Mouse (Mus musculus) megakaryocyte, embryonic 14.5 days (primary cell): ENCODE measurements around the gene Sac3d1.

ENCODE experiments used
- FLI1 ChIP-seq: IDR thresholded peaks from 2 replicates; pipeline ENCODE4 v1.6.1; 2012; ENCODE audit warnings: low read length, inconsistent platforms, mixed read lengths
- GATA1 ChIP-seq: IDR thresholded peaks from 3 replicates; pipeline ENCODE4 v1.6.1; 2012; ENCODE audit warnings: mixed read lengths, low read length, inconsistent platforms, borderline replicate concordance

DNA sequence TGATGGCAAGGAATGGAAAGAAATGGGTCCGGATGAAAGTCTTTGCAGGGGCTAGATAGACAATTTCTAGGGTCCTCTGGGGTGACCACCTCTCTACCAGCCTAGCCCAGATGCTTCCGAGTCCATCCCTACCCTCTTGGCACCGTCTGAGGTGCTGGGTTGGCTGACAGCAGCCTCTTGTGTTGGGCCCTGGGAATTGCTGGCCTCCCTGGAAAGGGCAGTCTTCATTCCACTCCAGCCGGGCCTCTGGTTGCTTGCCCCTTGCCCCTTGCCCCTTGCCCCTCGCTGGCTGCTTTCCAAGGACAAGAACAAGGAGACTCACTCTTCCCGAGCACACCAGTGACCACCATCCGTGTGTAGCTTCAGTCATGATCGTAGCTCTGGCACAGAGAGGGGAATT, 37.9 kb upstream of the Sac3d1 start:
- TF ChIP-seq GATA1: no peak
- no peak for TF ChIP-seq FLI1
